Mouse (Mus musculus) lung, postnatal 0 days (tissue): Measurements from ENCODE around the gene Gm10521.

Experiments
- CTCF ChIP-seq: IDR thresholded peaks from 2 replicates; pipeline ENCODE4 v1.5.1; 2016; ENCODE audit warnings: antibody characterized with exemption, mild to moderate bottlenecking
- EP300 ChIP-seq: IDR thresholded peaks from 2 replicates; pipeline ENCODE4 v1.6.1; 2016; ENCODE audit warnings: antibody characterized with exemption, mild to moderate bottlenecking, control low read depth

DNA sequence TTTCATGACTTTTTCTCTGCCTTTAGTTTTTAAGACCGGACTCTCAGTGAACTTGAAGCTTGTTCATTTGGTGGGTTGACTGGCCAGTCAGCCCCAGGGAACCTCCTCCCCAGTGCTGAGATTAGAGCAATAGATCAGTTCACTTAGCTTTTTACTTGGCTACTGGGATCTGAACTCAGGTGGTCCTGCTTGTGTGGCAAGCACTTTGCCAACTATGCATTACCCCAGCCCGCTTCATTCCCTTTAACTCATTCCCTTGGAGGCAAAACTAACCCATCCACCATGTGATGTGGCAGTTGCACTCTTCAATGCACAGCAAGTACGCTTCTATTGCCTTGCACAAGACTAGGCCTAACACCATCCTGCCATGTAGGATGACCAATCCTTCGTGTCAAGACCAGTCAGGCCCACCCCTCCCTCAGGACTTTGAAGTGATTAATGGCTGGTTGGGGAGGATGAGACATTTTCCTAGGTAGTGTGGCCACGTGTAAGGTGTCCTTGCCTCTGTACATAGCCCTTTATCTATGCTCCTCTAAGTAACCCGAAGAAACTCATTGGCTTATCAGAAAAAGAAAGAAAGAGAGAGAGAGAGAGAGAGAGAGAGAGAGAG, 24.5 kb downstream of the Gm10521 start:
- TF ChIP-seq EP300: no peak
- no peak for TF ChIP-seq CTCF
